Mouse (Mus musculus): ENCODE measurements around the gene Nsg2. TPM values are rescaled to one million over a fixed set of nuclear protein-coding genes. Genes with fewer than 3 reads are reported as not detected.

The Nsg2 gene
- total and polyA plus RNA-seq, 2 experiments from 2014 or later: 1.2 to 3.7 TPM

DNA sequence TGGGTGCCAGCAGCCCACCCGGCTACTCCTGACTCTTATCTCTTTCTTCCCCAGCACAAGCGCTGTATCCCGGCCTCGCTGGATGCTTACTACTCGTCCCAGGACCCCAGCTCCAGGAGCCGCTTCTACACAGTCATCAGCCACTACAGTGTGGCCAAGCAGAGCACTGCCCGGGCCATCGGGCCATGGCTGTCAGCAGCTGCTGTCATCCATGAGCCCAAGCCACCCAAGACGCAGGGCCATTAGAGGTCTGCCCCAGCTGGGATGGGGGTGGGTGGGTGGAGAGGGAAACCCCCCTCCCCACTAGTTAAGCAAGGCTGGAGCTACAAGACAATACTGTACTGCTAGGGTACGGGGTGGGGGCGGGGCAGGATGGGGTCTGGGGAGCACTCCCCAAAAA lies 57.1 kb downstream of the Nsg2 start:
- WGBS: 63% methylated on average over 11 of the region's 11 CpGs
- no peak overlapping the region for H3K27ac ChIP-seq (ENCODE audit: low read depth)
- no peaks in the 10 kb centered on the region for H3K27me3 ChIP-seq (ENCODE audit: control insufficient read depth, insufficient read depth, low read length)
- no peaks in the 10 kb centered on the region for H3K9me3 ChIP-seq (replicated peaks; ENCODE audit: control insufficient read depth, low read length)
- H3K9ac ChIP-seq (replicated peaks; ENCODE audit: low read depth, low read length): no peak overlapping the region
- H3K36me3 ChIP-seq (replicated peaks; ENCODE audit: control insufficient read depth, insufficient read depth, low read length): no peaks in the 10 kb centered on the region
- DNase-seq (ENCODE audit: low spot score) (no peak), ATAC-seq (ENCODE audit: insufficient read depth, low read depth) (no peak)
- H3K4me2 ChIP-seq (ENCODE audit: low read depth, low read length): no peak overlapping the region
- no peak overlapping the region for H3K4me3 ChIP-seq (ENCODE audit: low read depth, low read length)
- TF ChIP-seq CTCF (IDR thresholded peaks at IDR 0.05; ENCODE audit: low read depth): no peak
- no peak for TF ChIP-seq EP300 (IDR thresholded peaks at IDR 0.05; ENCODE audit: low read depth)
- H3K4me1 ChIP-seq (ENCODE audit: control insufficient read depth, insufficient read depth): peaks cover 12% of the 10 kb centered on the region

DNA sequence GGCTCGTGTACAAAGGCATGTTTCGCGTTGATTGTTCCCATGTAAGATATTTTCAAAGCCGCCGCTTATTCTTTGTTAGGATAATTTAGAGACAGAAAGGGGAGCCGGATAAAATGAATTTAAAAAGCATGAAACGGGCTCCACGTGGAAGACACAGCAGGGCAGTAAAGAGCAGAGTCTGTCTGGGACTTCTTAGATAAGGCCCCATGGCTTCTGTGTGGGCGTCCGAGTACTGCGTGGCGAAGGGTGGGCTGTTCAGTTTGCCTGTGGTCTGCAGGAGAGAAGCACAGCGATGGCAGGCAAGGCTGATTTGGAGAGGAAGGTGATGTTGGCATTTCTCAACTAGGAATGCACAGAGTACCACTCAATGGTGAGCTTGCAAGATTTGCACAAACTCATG lies 57.6 kb downstream of the Nsg2 start:
- H3K9ac ChIP-seq (replicated peaks; ENCODE audit: low read depth, low read length): no peak overlapping the region
- ATAC-seq (ENCODE audit: insufficient read depth, low read depth) (no peak), DNase-seq (ENCODE audit: low spot score) (no peak)
- H3K27ac ChIP-seq (ENCODE audit: low read depth): no peak overlapping the region
- no peak overlapping the region for H3K4me2 ChIP-seq (ENCODE audit: low read depth, low read length)
- peaks cover 12% of the 10 kb centered on the region for H3K4me1 ChIP-seq (ENCODE audit: control insufficient read depth, insufficient read depth)
- no peaks in the 10 kb centered on the region for H3K27me3 ChIP-seq (ENCODE audit: control insufficient read depth, insufficient read depth, low read length)
- 84% methylated on average over 13 of the region's 13 CpGs for WGBS
- H3K36me3 ChIP-seq (replicated peaks; ENCODE audit: control insufficient read depth, insufficient read depth, low read length): no peaks in the 10 kb centered on the region
- H3K4me3 ChIP-seq (ENCODE audit: low read depth, low read length): no peak overlapping the region
- TF ChIP-seq EP300 (IDR thresholded peaks at IDR 0.05; ENCODE audit: low read depth) (no peak), CTCF (IDR thresholded peaks at IDR 0.05; ENCODE audit: low read depth) (no peak)
- H3K9me3 ChIP-seq (replicated peaks; ENCODE audit: control insufficient read depth, low read length): no peaks in the 10 kb centered on the region

DNA sequence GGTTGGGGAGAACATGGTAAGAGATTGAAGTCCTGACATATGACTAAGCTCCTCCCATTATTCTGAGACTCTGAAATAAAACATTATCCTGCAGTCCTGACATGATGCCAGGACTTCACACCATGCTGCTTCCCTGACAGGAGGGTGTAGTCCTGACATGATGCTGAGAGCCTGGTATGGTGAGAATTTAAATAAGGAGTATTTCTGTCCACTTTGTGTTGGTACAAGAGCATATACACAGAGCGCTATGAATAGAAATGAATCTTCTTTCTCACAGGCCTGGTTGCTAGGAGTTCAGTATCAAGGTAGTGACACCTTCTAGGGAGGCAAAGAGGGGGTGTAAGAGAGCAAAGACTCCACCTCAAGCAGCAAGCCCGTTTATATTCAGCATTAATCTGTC lies 60.8 kb downstream of the Nsg2 start:
- Histone ChIP-seq H3K27ac (ENCODE audit: low read depth) (peak overlapping the region; percentile 54), H3K4me3 (ENCODE audit: low read depth, low read length) (no peak overlapping the region), H3K9me3 (replicated peaks; ENCODE audit: control insufficient read depth, low read length) (no peaks in the 10 kb centered on the region), H3K36me3 (replicated peaks; ENCODE audit: control insufficient read depth, insufficient read depth, low read length) (no peaks in the 10 kb centered on the region), H3K27me3 (ENCODE audit: control insufficient read depth, insufficient read depth, low read length) (no peaks in the 10 kb centered on the region), H3K4me1 (ENCODE audit: control insufficient read depth, insufficient read depth) (peaks cover 12% of the 10 kb centered on the region), H3K4me2 (ENCODE audit: low read depth, low read length) (peak overlapping the region; percentile 35; the same call in 1 of the 2 replicates), H3K9ac (replicated peaks; ENCODE audit: low read depth, low read length) (no peak overlapping the region)
- no peak for TF ChIP-seq EP300 (IDR thresholded peaks at IDR 0.05; ENCODE audit: low read depth)
- TF ChIP-seq CTCF (IDR thresholded peaks at IDR 0.05; ENCODE audit: low read depth): no peak
- ATAC-seq (ENCODE audit: insufficient read depth, low read depth): 0 out of 2 replicates have a peak, but pooled peaks have one; percentile 44
- WGBS: 32% methylated on average over 2 of the region's 2 CpGs
- DNase-seq (ENCODE audit: low spot score): no peak

DNA sequence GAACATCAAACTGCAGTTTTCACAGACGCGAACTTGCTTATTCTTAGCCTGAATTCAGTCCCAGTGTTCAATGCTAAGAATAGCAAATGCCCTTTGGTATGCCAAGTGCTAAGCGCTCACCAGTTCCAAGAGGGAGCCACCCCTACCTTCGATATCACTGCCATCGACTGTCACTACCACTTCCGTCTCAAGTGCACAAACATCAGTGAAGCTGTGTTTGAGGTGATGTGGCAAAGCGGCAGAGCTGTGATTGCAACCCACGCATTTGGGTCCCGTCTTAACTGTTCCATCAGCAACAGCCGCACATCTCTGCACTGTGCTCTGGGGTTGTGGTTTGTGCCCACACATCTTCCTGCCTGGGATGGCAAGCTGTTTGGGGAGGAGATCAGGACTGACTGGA lies 61.6 kb downstream of the Nsg2 start:
- Histone ChIP-seq H3K27ac (ENCODE audit: low read depth) (peak overlapping the region; percentile 54), H3K9ac (replicated peaks; ENCODE audit: low read depth, low read length) (no peak overlapping the region), H3K4me3 (ENCODE audit: low read depth, low read length) (no peak overlapping the region), H3K9me3 (replicated peaks; ENCODE audit: control insufficient read depth, low read length) (no peaks in the 10 kb centered on the region), H3K27me3 (ENCODE audit: control insufficient read depth, insufficient read depth, low read length) (no peaks in the 10 kb centered on the region), H3K4me2 (ENCODE audit: low read depth, low read length) (peak overlapping the region; percentile 35), H3K36me3 (replicated peaks; ENCODE audit: control insufficient read depth, insufficient read depth, low read length) (no peaks in the 10 kb centered on the region), H3K4me1 (ENCODE audit: control insufficient read depth, insufficient read depth) (peaks cover 12% of the 10 kb centered on the region)
- ATAC-seq (ENCODE audit: insufficient read depth, low read depth): peak; percentile 42; the same call in 1 of the 2 replicates
- WGBS: 41% methylated on average over 10 of the region's 10 CpGs
- TF ChIP-seq CTCF (IDR thresholded peaks at IDR 0.05; ENCODE audit: low read depth) (no peak), EP300 (IDR thresholded peaks at IDR 0.05; ENCODE audit: low read depth) (no peak)
- peak; percentile 30 for DNase-seq (ENCODE audit: low spot score)

DNA sequence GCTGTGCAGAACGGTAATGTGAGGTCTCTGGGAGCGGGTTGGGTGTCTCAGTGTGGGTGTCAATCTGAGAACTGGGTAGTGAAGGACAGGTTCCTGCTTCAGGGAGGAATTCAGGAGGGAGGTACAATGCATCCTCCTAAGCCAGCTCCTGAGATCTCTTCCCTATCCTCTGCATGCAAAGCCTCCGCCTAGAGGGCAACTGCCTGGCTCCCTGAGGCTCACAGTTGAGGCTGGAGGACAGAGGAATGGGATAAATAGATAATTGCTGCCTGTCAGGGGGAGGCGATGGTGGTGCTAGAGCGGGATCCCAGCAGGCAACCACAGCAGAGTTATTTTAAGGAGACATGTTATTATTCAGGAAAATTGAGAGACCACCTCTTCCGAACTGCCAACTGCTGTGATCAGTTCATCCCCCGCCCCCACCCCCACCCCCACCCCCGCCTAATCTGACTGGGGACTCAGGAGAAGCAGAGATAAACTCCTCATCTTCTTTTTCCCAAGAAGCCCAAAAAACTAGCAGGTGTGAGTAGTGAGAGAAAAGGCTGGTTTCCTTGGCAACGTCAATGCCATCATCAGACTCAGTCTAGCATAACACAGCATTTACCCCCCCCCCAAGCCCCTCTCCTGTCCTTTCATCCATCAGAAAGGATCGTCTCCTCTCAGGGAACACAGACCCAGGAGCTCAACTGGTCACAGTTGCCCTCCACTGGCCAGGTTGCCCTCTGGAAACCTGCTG lies 63.7 kb downstream of the Nsg2 start:
- no peaks in the 10 kb centered on the region for H3K36me3 ChIP-seq (replicated peaks; ENCODE audit: control insufficient read depth, insufficient read depth, low read length)
- no peak overlapping the region for H3K4me2 ChIP-seq (ENCODE audit: low read depth, low read length)
- no peak overlapping the region for H3K4me3 ChIP-seq (ENCODE audit: low read depth, low read length)
- DNase-seq (ENCODE audit: low spot score) (no peak), ATAC-seq (ENCODE audit: insufficient read depth, low read depth) (no peak)
- H3K27ac ChIP-seq (ENCODE audit: low read depth): no peak overlapping the region
- H3K9me3 ChIP-seq (replicated peaks; ENCODE audit: control insufficient read depth, low read length): no peaks in the 10 kb centered on the region
- WGBS: 44% methylated on average over 10 of the region's 10 CpGs
- TF ChIP-seq CTCF (IDR thresholded peaks at IDR 0.05; ENCODE audit: low read depth) (no peak), EP300 (IDR thresholded peaks at IDR 0.05; ENCODE audit: low read depth) (no peak)
- H3K27me3 ChIP-seq (ENCODE audit: control insufficient read depth, insufficient read depth, low read length): no peaks in the 10 kb centered on the region
- peaks cover 26% of the 10 kb centered on the region for H3K4me1 ChIP-seq (ENCODE audit: control insufficient read depth, insufficient read depth)
- no peak overlapping the region for H3K9ac ChIP-seq (replicated peaks; ENCODE audit: low read depth, low read length)

DNA sequence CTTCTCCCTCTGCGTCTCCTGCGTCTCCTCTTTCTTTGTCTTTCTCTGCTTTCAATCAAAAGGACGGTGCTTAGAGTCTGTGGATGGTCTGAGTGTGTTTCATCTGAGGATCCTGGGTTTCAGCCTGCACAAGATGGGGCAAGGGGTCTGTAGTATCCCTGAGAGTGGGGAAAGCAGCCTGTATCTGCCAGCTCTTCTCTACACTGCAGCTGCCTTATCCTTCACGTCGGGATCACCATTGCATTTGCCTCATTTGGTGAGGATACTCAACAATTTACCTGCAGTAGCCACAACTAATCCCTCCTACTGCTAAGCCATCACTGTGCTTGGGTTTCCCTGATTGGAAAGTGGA lies 64.2 kb downstream of the Nsg2 start:
- ATAC-seq (ENCODE audit: insufficient read depth, low read depth) (no peak), DNase-seq (ENCODE audit: low spot score) (no peak)
- Histone ChIP-seq H3K4me2 (ENCODE audit: low read depth, low read length) (no peak overlapping the region), H3K27ac (ENCODE audit: low read depth) (no peak overlapping the region), H3K4me1 (ENCODE audit: control insufficient read depth, insufficient read depth) (peaks cover 26% of the 10 kb centered on the region), H3K9ac (replicated peaks; ENCODE audit: low read depth, low read length) (no peak overlapping the region), H3K9me3 (replicated peaks; ENCODE audit: control insufficient read depth, low read length) (no peaks in the 10 kb centered on the region), H3K4me3 (ENCODE audit: low read depth, low read length) (no peak overlapping the region), H3K27me3 (ENCODE audit: control insufficient read depth, insufficient read depth, low read length) (no peaks in the 10 kb centered on the region), H3K36me3 (replicated peaks; ENCODE audit: control insufficient read depth, insufficient read depth, low read length) (no peaks in the 10 kb centered on the region)
- TF ChIP-seq CTCF (IDR thresholded peaks at IDR 0.05; ENCODE audit: low read depth) (no peak), EP300 (IDR thresholded peaks at IDR 0.05; ENCODE audit: low read depth) (no peak)
- 42% methylated on average over 5 of the region's 5 CpGs for WGBS
